Mouse (Mus musculus) kidney, adult 8-10 months (tissue): Measurements from ENCODE around the gene Ptprm.

ENCODE experiments used
- DNase-seq, 2 experiments: peaks; one replicate each; pipeline ENCODE4 v3.0.0; 2022

The Ptprm gene

DNA sequence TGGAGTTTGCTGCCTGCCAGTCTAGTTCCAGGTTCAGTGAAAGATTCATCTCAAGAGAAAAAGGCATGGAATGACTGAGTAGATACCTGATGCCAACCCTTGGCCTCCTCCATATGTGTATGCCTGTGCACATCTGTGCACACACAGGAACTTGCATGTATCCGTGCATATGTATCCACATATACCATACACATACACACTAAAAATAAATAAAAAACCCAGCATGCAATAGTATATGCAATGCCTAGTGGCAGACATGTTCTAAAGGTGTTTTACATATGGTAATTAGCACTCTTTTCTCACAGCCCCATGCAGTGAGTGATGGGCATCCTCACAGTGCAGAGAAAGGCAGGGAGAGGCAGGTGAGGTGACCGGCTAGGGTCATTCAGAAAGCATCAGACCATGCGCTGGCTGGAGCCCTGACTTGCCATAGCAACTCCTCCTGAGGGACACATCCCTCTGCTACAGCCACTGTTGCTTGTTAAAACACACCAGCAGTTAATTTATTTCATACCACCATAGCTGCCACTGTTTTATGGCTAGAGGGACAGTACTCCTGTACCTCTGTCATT lies 734.9 kb downstream of the Ptprm start:
- DNase-seq: no peak
